Mouse (Mus musculus) heart, adult 9 months (tissue): ENCODE measurements around the gene Gtf3c2.

Source experiments
- DNase-seq, 2 experiments: peaks; one replicate each; pipeline ENCODE4 v3.0.0; 2022; ENCODE audit warnings: low spot score in 2 of 2

The Gtf3c2 gene

DNA sequence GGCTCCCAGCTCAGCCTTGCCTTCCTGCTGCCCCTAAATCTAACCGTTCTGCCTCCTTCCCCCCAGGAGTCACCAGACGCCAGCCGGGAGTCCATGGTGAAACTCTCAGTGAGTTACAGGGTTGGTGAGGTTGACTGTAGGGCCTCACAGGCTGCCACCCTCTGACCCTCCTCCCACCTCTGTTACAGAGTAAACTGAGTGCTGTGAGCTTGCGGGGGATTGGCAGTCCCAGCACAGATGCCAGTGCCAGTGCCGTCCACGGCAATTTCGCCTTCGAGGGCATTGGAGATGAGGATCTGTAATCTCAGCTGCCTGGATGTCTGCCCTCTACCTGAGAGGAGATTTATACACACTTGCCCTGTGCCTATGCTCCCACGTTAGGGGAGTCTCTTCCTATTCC, 18.2 kb upstream of the Gtf3c2 start:
- no peak for DNase-seq

DNA sequence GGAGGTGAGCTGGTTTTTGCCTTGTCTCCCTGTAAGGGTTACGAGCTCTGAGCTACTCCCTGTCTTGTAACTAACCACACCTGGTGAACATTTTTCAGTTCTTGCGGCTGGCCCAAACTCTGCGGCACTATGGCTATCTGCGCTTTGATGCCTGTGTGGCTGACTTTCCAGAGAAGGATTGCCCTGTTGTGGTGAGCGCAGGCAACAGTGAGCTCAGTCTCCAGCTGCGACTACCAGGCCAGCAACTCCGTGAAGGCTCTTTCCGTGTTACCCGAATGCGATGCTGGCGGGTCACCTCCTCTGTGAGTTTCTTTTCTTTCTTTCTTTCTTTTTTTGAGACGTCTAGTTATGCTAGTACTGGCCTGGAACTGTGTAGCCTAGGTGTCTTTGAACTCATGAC, 17.1 kb upstream of the Gtf3c2 start:
- no peak for DNase-seq

DNA sequence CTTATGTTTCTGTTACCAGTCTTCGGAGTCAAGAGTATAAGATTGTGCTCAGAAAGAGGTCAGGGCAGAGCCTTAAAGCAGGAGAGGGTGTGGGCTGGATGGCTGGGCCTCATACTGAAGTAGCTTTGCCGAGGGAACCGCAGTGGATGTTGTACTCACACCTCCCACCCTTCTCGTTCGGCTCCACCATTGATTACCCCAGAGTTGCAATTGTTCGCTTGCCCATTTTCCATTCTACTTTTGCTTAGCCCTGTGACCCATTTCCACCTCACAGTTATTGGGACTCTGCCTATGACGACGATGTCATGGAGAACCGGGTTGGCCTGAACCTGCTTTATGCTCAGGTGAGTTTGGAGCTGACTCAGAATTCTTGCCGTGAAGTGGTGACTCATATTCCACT, 16.3 kb upstream of the Gtf3c2 start:
- no peak for DNase-seq

- no peak for DNase-seq
These were observed 15.7 kb upstream of the Gtf3c2 start for GRCm38 (mm10) chr5:31195671-31196070.

DNA sequence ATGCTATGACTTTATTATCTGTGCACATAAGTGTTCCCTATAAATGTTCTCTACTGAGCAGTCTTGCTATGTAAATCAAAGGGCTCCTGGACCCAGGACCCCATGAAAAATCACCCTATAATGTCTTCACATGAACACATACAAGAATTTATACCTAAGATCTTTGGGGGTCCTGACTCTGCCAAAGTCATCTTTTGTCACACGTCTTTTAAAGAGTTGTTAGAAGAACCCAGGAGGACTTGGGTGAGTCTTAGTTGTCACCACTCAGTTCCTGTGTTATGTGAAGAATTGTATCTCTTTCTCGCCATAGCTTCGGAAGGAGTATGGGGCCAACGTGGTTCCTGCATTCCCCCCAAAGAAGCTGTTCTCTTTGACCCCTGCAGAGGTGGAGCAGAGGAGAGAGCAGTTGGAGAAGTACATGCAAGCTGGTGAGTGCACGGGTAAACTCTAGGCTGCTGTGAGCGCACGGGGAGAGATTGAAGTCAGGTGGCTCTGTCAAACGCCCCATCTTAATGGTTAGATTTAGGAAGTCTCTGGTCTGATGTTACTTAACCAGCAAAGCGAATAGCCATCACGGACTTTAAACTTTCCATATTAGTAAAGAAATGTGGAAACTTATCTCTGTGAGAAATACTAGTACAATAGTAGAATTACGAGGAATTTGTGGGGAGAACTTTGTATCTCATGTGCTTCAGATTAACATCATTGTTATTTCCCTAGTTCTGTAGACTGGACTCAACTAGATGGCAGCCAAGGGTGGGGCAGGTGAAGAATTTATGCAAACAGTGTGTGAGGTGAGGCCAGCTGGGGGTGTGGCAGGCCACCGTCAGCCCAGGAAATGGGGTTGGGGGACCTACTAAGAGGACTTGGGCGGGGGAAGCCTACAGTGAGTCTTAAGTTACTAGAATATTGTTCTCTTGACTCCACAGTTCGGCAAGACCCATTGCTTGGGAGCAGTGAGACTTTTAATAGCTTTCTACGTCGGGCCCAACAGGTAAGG, 14.8 kb upstream of the Gtf3c2 start:
- DNase-seq = no peak

- no peak for DNase-seq
These were observed 13.8 kb upstream of the Gtf3c2 start for GRCm38 (mm10) chr5:31193631-31194281.

GRCm38 (mm10) chr5:31192939-31193630, 13.1 kb upstream of the Gtf3c2 start, which contains the start of the genes Snx17 and Eif2b4:
Snx17 (plus strand) TSS chr5:31193227.
Eif2b4 (minus strand) TSS chr5:31193430.
- DNase-seq = peak; percentile 99

GRCm38 (mm10) chr5:31192045-31192938, 12.3 kb upstream of the Gtf3c2 start:
- no peak for DNase-seq

- no peak for DNase-seq
These were observed 10.3 kb upstream of the Gtf3c2 start for GRCm38 (mm10) chr5:31190201-31190600.

DNA sequence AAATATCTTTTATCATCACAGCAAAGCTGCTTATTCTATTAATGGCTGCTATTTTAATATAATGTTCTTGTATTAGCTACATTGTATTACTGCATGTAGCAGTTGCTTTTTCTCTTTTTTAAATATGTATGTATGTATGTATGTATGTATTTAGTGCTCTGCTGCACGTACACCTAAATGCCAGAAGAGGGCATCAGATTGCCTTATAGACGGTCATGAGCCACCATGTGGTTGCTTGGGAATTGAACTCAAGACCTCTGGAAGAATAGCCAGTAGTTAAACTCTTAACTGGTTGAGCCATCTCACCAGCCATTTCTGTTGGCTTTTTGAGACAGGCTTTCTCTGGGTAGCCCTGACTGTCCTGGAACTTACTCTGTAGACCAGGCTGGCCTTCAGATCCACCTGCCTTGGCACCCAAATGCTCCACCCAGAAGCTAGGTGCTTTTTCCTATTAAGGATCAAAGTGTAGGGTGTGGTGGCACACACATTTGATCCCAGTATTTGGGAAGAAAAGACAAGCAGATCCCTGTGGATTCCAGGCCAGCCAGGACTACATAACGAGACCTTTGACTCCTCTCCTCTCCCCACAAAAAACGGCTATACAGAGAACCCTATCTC, 8.4 kb upstream of the Gtf3c2 start:
- DNase-seq = no peak

GRCm38 (mm10) chr5:31183678-31184077, 3.7 kb upstream of the Gtf3c2 start:
- DNase-seq = no peak

DNA sequence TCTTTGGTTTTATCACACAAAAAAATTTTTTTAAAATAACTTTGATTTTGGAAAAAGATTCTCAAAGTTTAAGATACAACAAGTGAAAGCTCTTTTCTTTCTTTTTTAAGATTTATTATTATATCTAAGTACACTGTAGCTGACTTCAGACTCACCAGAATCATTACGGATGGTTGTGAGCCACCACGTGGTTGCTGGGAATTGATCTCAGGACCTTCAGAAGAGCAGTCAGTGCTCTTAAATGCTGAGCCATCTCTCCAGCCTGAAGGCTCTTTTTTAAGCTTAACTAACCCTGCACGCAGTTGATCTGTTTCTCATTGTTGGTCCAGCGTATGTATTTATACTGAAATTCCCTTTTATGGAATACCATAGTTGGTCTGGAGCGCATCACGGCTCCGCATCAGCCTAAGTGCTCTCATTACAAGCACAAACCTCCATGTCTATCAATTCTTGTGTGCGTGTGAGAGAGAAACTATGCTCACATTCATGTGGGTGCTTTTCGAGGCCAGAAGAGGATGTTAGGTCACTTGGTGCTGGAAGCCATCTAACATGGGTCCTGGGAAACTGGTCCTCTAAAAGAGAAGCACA, 1.3 kb upstream of the Gtf3c2 start:
- DNase-seq = no peak

DNA sequence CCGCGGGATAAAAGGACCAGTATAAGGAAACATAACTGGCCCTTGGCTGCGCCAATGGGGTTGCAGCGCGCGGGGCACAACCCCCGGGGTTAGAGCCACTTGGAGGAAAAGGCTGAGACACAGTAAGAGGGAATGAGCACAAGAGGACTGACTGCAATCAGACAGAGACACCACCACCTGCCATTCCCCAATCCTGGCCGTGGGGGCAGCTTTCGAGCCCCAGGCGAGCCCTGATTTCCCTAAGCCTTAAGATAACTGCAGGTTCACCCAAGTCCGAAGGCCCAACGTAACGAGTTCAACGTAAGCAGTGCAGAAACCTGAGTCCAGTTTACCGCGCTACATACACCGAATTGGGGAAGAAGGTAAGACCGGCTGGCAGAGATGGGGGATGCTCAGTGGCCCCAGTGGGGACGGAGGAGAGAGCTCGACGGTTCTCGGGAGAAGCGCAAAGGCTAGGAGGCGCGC, 611 bp downstream of the Gtf3c2 start:
- no peak for DNase-seq

GRCm38 (mm10) chr5:31168630-31169029, 11.3 kb downstream of the Gtf3c2 start:
- no peak for DNase-seq

DNA sequence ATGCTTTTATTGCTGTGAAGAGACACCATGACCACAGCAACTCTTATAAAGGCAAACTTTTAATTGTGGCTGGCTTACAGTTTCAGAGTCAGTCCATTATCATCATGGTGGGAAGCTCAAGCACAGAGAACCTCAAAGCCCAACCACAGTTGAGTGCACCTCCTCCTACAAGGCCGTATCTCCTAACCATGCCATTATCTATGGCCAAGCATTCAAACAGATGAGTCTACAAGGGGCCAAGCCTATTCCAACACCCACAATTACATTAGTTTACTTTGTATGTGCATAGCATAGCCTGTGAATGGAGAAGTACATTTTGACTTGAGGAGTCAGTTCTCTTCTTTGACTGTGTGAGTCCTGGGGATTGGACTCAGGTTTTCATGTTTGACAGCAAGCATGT, 15.1 kb downstream of the Gtf3c2 start:
- no peak for DNase-seq

GRCm38 (mm10) chr5:31162462-31162861, 17.5 kb downstream of the Gtf3c2 start:
- DNase-seq = no peak

GRCm38 (mm10) chr5:31154152-31154553, 25.8 kb downstream of the Gtf3c2 start, which contains the start of gene Mpv17:
Mpv17 (minus strand) TSS chr5:31154251.
- DNase-seq = peak; percentile 83 to 90

DNA sequence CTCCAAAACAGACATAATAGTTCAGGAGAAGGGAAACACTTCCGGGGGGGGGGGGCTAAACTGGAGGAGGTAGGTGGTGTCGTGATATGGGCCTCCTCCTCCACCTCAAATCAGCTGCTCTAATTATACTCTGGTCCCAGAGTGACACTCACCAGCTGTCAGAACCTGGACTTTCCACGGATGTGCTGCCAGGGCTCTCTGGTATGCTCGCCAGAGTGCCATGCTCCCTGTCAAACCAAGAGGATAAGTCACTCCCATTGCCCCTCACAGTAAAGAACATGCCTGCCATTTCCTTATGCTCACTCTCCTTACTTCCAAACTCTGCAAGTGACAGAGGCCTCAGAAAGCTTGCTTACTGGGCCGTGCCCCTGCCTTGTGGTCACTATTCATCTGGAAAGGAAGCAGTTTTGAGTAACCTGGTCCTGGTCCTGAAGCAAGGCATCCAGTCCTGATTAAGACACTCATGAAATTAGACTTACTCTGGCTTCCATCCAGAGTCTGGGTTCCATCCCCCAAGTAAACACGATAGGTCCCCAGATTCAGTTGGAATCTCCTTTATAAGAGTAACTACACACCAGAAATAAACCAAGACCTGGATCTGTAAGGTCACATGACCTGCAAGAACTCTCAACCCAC, 26.3 kb downstream of the Gtf3c2 start:
- DNase-seq = peak; percentile 55

DNA sequence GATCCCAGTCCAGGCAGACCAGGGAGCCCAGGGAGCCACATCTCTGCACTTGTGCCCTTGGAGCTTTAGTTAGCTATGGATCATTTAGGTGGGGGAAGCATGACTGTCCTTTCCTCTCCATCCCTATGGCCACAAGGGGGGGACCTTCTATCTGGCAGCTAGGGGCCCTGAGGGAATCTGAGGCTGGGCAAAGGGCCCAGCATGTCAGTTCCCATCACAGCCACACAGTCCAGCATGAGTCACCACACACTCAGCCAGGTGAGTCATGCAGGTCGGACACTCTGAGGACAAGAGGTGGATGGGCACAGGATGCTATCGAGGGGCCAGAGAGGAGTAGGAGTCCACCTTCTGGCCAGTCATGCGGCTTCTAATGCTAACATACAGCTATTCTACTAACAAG, 28.2 kb downstream of the Gtf3c2 start:
- DNase-seq = peak; percentile 35 to 63

DNA sequence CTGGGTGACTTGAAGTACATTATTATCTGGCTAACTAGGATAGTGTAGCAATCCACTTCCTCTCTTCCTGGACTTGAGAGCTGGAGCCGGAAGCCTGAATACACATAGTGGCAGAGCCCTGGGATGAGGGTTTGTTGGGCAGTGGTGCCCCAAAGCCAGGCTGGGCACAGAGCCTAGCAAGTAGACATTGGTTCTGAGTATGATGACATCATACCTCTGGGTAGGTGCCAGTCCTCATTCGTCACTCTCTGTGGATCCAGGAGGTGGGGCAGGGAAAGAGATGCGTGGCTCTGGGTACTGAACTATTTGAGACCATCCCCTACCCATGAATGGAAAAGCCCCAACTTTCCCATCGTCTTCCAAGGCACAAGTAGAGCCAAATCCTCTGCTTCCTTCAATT, 30.2 kb downstream of the Gtf3c2 start:
- DNase-seq = no peak
